In genomic region chr9:110358341-110358740, GRCm38 (mm10) we compare ENCODE assay signal across 22 mouse cellular contexts. TPM values are rescaled to one million over a fixed set of nuclear protein-coding genes. Genes with fewer than 3 reads are reported as not detected.
A peak's percentile ranks its signal among the peaks of the same experiment; 100 is the strongest.
DNase-seq lines count a peak whose midpoint lies in the region; ATAC-seq and TF ChIP-seq lines count a peak whose summit lies in the region.
"Had no signal": no experiment of that assay in that cellular context is flagged by ENCODE, and none has a peak within 500 bp of the region (broad histone marks: within the 10 kb centered on the region; RNA-seq: fewer than 3 reads in every experiment).

No protein-coding gene starts in this region.

- no peak for TF ChIP-seq CTCF in liver, adult 2 months (IDR thresholded peaks at IDR 0.05; ENCODE audit: low read depth, low read length)
- TF ChIP-seq CTCF in forebrain, postnatal 0 days (IDR thresholded peaks at IDR 0.05; ENCODE audit: low read depth), result no peak

- peak; percentile 33; the same call in 1 of the 2 replicates for ATAC-seq in liver, embryonic 12.5 days
- ATAC-seq in liver, embryonic 16.5 days (ENCODE audit: low read depth), result peak; percentile 72
- ATAC-seq in forebrain, postnatal 0 days, result no peak
- ATAC-seq in midbrain, embryonic 13.5 days, result no peak
- ATAC-seq: CD4-positive, CD25-positive, alpha-beta regulatory T cell, adult 4 months; forebrain, embryonic 15.5 days had no signal

- no peaks in the 10 kb centered on the region for H3K9me3 ChIP-seq in liver, embryonic 12.5 days (replicated peaks)
- H3K9me3 ChIP-seq in liver, embryonic 16.5 days (replicated peaks; ENCODE audit: control insufficient read depth, low read length), result no peaks in the 10 kb centered on the region
- no peaks in the 10 kb centered on the region for H3K9me3 ChIP-seq in forebrain, postnatal 0 days (ENCODE audit: low read length)
- no peaks in the 10 kb centered on the region for H3K9me3 ChIP-seq in midbrain, embryonic 13.5 days
- H3K9me3 ChIP-seq: embryonic facial prominence, embryonic 15.5 days; forebrain, embryonic 15.5 days; G1E; heart, embryonic 13.5 days; hindbrain, embryonic 15.5 days had no signal

- H3K4me1 ChIP-seq in liver, adult 2 months (ENCODE audit: control insufficient read depth, insufficient read depth, low read length), result peaks cover 26% of the 10 kb centered on the region
- H3K4me1 ChIP-seq in liver, embryonic 12.5 days, result 0 out of 2 replicates have a peak, but pooled peaks cover 5% of the 10 kb centered on the region
- peaks cover 3% of the 10 kb centered on the region; the same call in 1 of the 2 replicates for H3K4me1 ChIP-seq in liver, embryonic 16.5 days (ENCODE audit: control insufficient read depth, low read depth, low read length)
- H3K4me1 ChIP-seq in forebrain, postnatal 0 days (ENCODE audit: insufficient read depth), result no peaks in the 10 kb centered on the region
- H3K4me1 ChIP-seq in midbrain, embryonic 13.5 days (replicated peaks), result no peaks in the 10 kb centered on the region
- H3K4me1 ChIP-seq: embryonic facial prominence, embryonic 15.5 days; forebrain, embryonic 15.5 days; hindbrain, embryonic 15.5 days had no signal

- H3K4me3 ChIP-seq in liver, adult 2 months (ENCODE audit: insufficient read depth, low read depth, low read length), result no peak overlapping the region
- H3K4me3 ChIP-seq in liver, embryonic 12.5 days, result no peak overlapping the region
- H3K4me3 ChIP-seq in liver, embryonic 16.5 days (ENCODE audit: low read depth, low read length), result no peak overlapping the region
- no peak overlapping the region for H3K4me3 ChIP-seq in forebrain, postnatal 0 days (ENCODE audit: low read depth, low read length)
- H3K4me3 ChIP-seq in midbrain, embryonic 13.5 days (replicated peaks), result no peak overlapping the region
- H3K4me3 ChIP-seq: embryonic facial prominence, embryonic 15.5 days; erythroblast, embryonic 14.5 days; forebrain, embryonic 15.5 days; heart, embryonic 13.5 days; hindbrain, embryonic 15.5 days had no signal

- no peak for TF ChIP-seq POLR2A in liver, adult 2 months (IDR thresholded peaks at IDR 0.05; ENCODE audit: extremely low read depth, insufficient read depth, low read length)

- H3K27me3 ChIP-seq in liver, adult 2 months (ENCODE audit: control insufficient read depth, insufficient read depth, low read length), result no peaks in the 10 kb centered on the region
- no peaks in the 10 kb centered on the region for H3K27me3 ChIP-seq in liver, embryonic 12.5 days (replicated peaks)
- no peaks in the 10 kb centered on the region for H3K27me3 ChIP-seq in liver, embryonic 16.5 days (ENCODE audit: control insufficient read depth, insufficient read depth, low read depth, low read length)
- H3K27me3 ChIP-seq in forebrain, postnatal 0 days (ENCODE audit: insufficient read depth, low read length), result no peaks in the 10 kb centered on the region
- no peaks in the 10 kb centered on the region for H3K27me3 ChIP-seq in midbrain, embryonic 13.5 days
- H3K27me3 ChIP-seq: embryonic facial prominence, embryonic 15.5 days; forebrain, embryonic 15.5 days; heart, embryonic 13.5 days; hindbrain, embryonic 15.5 days had no signal

- peak overlapping the region; percentile 90 for H3K27ac ChIP-seq in liver, adult 2 months (replicated peaks; ENCODE audit: insufficient read depth, low read depth, low read length)
- H3K27ac ChIP-seq in liver, embryonic 12.5 days, result no peak overlapping the region
- peak overlapping the region; percentile 75 for H3K27ac ChIP-seq in liver, embryonic 16.5 days (ENCODE audit: low read length)
- H3K27ac ChIP-seq in forebrain, postnatal 0 days (ENCODE audit: low read depth, low read length), result no peak overlapping the region
- H3K27ac ChIP-seq in midbrain, embryonic 13.5 days, result no peak overlapping the region
- H3K27ac ChIP-seq: embryonic facial prominence, embryonic 15.5 days; forebrain, embryonic 15.5 days; heart, embryonic 13.5 days; hindbrain, embryonic 15.5 days had no signal

- H3K9ac ChIP-seq in liver, adult 2 months (ENCODE audit: low read depth, low read length), result no peak overlapping the region
- no peak overlapping the region for H3K9ac ChIP-seq in liver, embryonic 12.5 days
- no peak overlapping the region for H3K9ac ChIP-seq in liver, embryonic 16.5 days (ENCODE audit: low read depth, low read length)
- H3K9ac ChIP-seq in forebrain, postnatal 0 days, result no peak overlapping the region
- no peak overlapping the region for H3K9ac ChIP-seq in midbrain, embryonic 13.5 days (replicated peaks)
- H3K9ac ChIP-seq: embryonic facial prominence, embryonic 15.5 days; forebrain, embryonic 15.5 days; heart, embryonic 13.5 days; hindbrain, embryonic 15.5 days had no signal

- peaks cover 2% of the 10 kb centered on the region; the same call in 1 of the 2 replicates for H3K79me2 ChIP-seq in liver, adult 2 months (ENCODE audit: control insufficient read depth, insufficient read depth, low read length)

- 32% methylated on average over 2 of the region's 2 CpGs for WGBS in liver, adult 2 months
- WGBS in liver, embryonic 12.5 days (ENCODE audit: insufficient replicate concordance), result 55% methylated on average over 2 of the region's 2 CpGs
- WGBS in liver, embryonic 16.5 days (ENCODE audit: insufficient replicate concordance), result 53% methylated on average over 2 of the region's 2 CpGs
- WGBS in forebrain, postnatal 0 days, result 85% methylated on average over 2 of the region's 2 CpGs
- WGBS in midbrain, embryonic 13.5 days, result 91% methylated on average over 2 of the region's 2 CpGs

- DNase-seq in liver, adult 2 months (ENCODE audit: extremely low read depth, low read depth, low spot score), result peak; percentile 90
- DNase-seq in liver, result no peak
- no peak for DNase-seq in forebrain, postnatal 0 days
- DNase-seq in cerebellum, postnatal 10 days, result no peak
- DNase-seq: adrenal gland, adult 2 months; adrenal gland, postnatal 36 days; B cell, adult 2 months; cerebellum, adult 2 months; cerebellum, postnatal 14 days; embryo, embryonic 11 days; gastrocnemius, postnatal 10 days; heart, postnatal 36 days had no signal

- H3K4me2 ChIP-seq in liver, embryonic 12.5 days, result no peak overlapping the region
- no peak overlapping the region for H3K4me2 ChIP-seq in liver, embryonic 16.5 days (ENCODE audit: low read depth, low read length)
- H3K4me2 ChIP-seq in forebrain, postnatal 0 days (ENCODE audit: low read depth), result no peak overlapping the region
- no peak overlapping the region for H3K4me2 ChIP-seq in midbrain, embryonic 13.5 days (replicated peaks)
- H3K4me2 ChIP-seq: embryonic facial prominence, embryonic 15.5 days; forebrain, embryonic 15.5 days; heart, embryonic 13.5 days; hindbrain, embryonic 15.5 days had no signal

- H3K36me3 ChIP-seq in liver, adult 2 months (ENCODE audit: control insufficient read depth, insufficient read depth, low read length), result peaks cover 16% of the 10 kb centered on the region; the same call in 1 of the 2 replicates
- peaks cover 46% of the 10 kb centered on the region for H3K36me3 ChIP-seq in liver, embryonic 12.5 days
- H3K36me3 ChIP-seq in liver, embryonic 16.5 days (ENCODE audit: control insufficient read depth, insufficient read depth), result no peaks in the 10 kb centered on the region
- H3K36me3 ChIP-seq in forebrain, postnatal 0 days (ENCODE audit: insufficient read depth), result peaks cover 43% of the 10 kb centered on the region
- H3K36me3 ChIP-seq in midbrain, embryonic 13.5 days, result peaks cover 39% of the 10 kb centered on the region

RNA-seq across cellular contexts. Expression of gene Scap, which starts 25.3 kb away (rescaled TPM):
- total RNA-seq in liver, adult 2 months (2014; rRNA removed), result 51.8 and 84.8 TPM in 2 replicates
- polyA plus RNA-seq in liver, adult 2 months (2012; rRNA removed), result 68.7 and 72.9 TPM in 2 replicates
- polyA plus RNA-seq in liver, embryonic 12.5 days (2016; fragmentation: Nextera tagmentation; extraction: Ambion mirVana), result 28.6 and 28.7 TPM in 2 replicates
- 31.8 and 36.6 TPM in 2 replicates for polyA plus RNA-seq in liver, embryonic 16.5 days (2015; fragmentation: Nextera tagmentation; extraction: Ambion mirVana)
- total RNA-seq in forebrain, postnatal 0 days (2014; rRNA removed), result 87.6 and 111 TPM in 2 replicates
- 40.1 and 49.5 TPM in 2 replicates for polyA plus RNA-seq in forebrain, postnatal 0 days (2015; fragmentation: Nextera tagmentation; extraction: Ambion mirVana)
- polyA plus RNA-seq in midbrain, embryonic 13.5 days (2015; fragmentation: Nextera tagmentation; extraction: Ambion mirVana), result 40.6 and 41.9 TPM in 2 replicates

RNA-seq across cellular contexts. Expression of gene Ptpn23, which starts 49.7 kb away (rescaled TPM):
- total RNA-seq in liver, adult 2 months (2014; rRNA removed), result 4.5 and 6.8 TPM in 2 replicates
- polyA plus RNA-seq in liver, adult 2 months (2012; rRNA removed), result 7.9 and 10.7 TPM in 2 replicates
- 5.9 and 7.4 TPM in 2 replicates for polyA plus RNA-seq in liver, embryonic 12.5 days (2016; fragmentation: Nextera tagmentation; extraction: Ambion mirVana)
- 3.7 and 4.2 TPM in 2 replicates for polyA plus RNA-seq in liver, embryonic 16.5 days (2015; fragmentation: Nextera tagmentation; extraction: Ambion mirVana)
- 25.3 and 26.2 TPM in 2 replicates for total RNA-seq in forebrain, postnatal 0 days (2014; rRNA removed)
- polyA plus RNA-seq in forebrain, postnatal 0 days (2015; fragmentation: Nextera tagmentation; extraction: Ambion mirVana), result 7.8 and 10.2 TPM in 2 replicates
- polyA plus RNA-seq in midbrain, embryonic 13.5 days (2015; fragmentation: Nextera tagmentation; extraction: Ambion mirVana), result 21.6 and 25.7 TPM in 2 replicates

RNA-seq across cellular contexts. Expression of gene Elp6, which starts 53.4 kb away (rescaled TPM):
- total RNA-seq in liver, adult 2 months (2014; rRNA removed), result 5.0 and 5.9 TPM in 2 replicates
- polyA plus RNA-seq in liver, adult 2 months (2012; rRNA removed), result 6.6 and 7.3 TPM in 2 replicates
- polyA plus RNA-seq in liver, embryonic 12.5 days (2016; fragmentation: Nextera tagmentation; extraction: Ambion mirVana), result 14.1 and 16.5 TPM in 2 replicates
- 6.0 and 6.1 TPM in 2 replicates for polyA plus RNA-seq in liver, embryonic 16.5 days (2015; fragmentation: Nextera tagmentation; extraction: Ambion mirVana)
- total RNA-seq in forebrain, postnatal 0 days (2014; rRNA removed), result 27.8 and 35.2 TPM in 2 replicates
- polyA plus RNA-seq in forebrain, postnatal 0 days (2015; fragmentation: Nextera tagmentation; extraction: Ambion mirVana), result 27.1 and 27.5 TPM in 2 replicates
- polyA plus RNA-seq in midbrain, embryonic 13.5 days (2015; fragmentation: Nextera tagmentation; extraction: Ambion mirVana), result 46.1 and 46.2 TPM in 2 replicates

Comparison
In these comparisons a context has a peak if more than half of its experiments do, and no peak if none do; other contexts are left out.
1. H3K27ac ChIP-seq: peak in liver, adult 2 months (single experiment) and liver, embryonic 16.5 days (single experiment); none in liver, embryonic 12.5 days (single experiment), forebrain, postnatal 0 days (single experiment) and midbrain, embryonic 13.5 days (single experiment).
2. ATAC-seq: peak in liver, embryonic 12.5 days (single experiment) and liver, embryonic 16.5 days (single experiment); none in forebrain, postnatal 0 days (single experiment) and midbrain, embryonic 13.5 days (single experiment).